Mouse (Mus musculus): ENCODE results near the gene Cel. TPM values are rescaled to one million over a fixed set of nuclear protein-coding genes. Genes with fewer than 3 reads are reported as not detected.
"Not testable (repeated sequence)": the region's sequence is repeated elsewhere in the genome, so short reads cannot be mapped to it uniquely, and the experiment has no call there.

Cel gene
- total and polyA plus RNA-seq, 2 experiments from 2014 or later: not detected

DNA sequence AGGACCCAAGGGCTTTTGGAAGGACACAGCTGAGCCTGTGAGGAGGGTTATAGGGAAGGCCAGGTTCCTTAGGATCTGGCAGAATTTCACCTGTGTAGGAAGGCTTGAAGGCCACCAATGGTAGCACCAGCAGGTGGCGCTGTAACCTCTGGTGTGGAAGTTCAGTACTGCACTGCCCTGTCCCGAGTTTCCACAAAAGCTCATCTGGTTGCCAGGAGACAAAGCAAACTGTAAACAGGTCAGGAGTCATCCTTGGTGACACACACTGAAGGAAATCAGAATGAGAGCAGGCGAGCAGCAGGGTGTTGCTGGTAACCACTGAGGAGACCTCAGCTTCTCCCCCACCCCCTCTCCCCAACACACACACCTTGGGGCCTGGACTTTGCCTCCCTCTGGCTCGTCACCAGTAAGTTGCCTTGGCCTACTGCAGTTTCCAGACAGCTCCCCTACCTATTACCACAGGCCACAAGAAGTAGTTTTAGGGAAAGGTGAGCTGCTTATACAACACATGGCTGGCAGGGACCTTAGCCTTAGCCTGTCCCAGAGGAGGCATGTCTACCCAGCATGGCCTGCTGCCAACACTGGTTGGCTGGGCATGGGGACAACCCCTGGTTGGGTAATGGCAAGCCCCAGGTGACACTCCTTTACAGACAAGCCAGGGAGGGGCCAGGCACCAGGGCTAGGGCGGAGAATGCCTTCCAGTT lies 45.8 kb downstream of the Cel start:
- Histone ChIP-seq H3K9me3 (ENCODE audit: low read length) (no peaks in the 10 kb centered on the region), H3K4me3 (ENCODE audit: low read depth, low read length) (no peak overlapping the region), H3K36me3 (ENCODE audit: insufficient read depth, low read length) (peaks cover 9% of the 10 kb centered on the region; the same call in 1 of the 2 replicates), H3K27ac (ENCODE audit: low read depth, low read length) (peak overlapping the region; percentile 67), H3K9ac (replicated peaks; ENCODE audit: low read length, poor library complexity, severe bottlenecking) (no peak overlapping the region), H3K4me2 (ENCODE audit: low read depth, low read length, poor library complexity, severe bottlenecking) (peak overlapping the region; percentile 13; the same call in 1 of the 2 replicates), H3K27me3 (ENCODE audit: insufficient read depth, low read length) (no peaks in the 10 kb centered on the region), H3K4me1 (ENCODE audit: insufficient read depth, low read length) (peaks cover 32% of the 10 kb centered on the region)
- WGBS: 46% methylated on average over 5 of the region's 5 CpGs
- DNase-seq (ENCODE audit: low spot score): peak; percentile 73
- no peak for ATAC-seq (ENCODE audit: low FRiP score)
- TF ChIP-seq CTCF (IDR thresholded peaks at IDR 0.05): peak; percentile 76

DNA sequence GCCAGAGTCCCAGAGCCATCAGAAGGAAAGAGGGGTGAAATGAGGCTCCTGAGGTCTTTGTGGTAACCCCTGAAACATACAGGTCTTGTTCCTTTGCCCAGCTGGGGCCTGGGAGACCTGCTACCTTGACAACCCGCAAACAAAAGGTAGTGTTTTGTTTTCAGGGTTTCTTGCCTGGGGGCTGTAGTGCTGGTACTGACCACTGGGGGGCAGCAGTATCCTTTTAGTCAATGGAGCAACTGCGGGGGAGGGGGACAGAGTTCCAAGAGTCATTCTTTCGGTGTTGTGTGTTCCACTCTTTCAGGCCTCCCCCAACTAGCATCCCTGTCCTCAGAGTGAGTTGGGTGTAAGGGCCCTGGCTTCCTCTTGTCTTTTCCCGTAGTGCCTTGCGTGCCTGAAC lies 48.7 kb downstream of the Cel start:
- H3K27me3 ChIP-seq (ENCODE audit: insufficient read depth, low read length): no peaks in the 10 kb centered on the region
- DNase-seq (ENCODE audit: low spot score) (peak; percentile 86), ATAC-seq (ENCODE audit: low FRiP score) (no peak)
- no peaks in the 10 kb centered on the region for H3K9me3 ChIP-seq (ENCODE audit: low read length)
- H3K4me2 ChIP-seq (ENCODE audit: low read depth, low read length, poor library complexity, severe bottlenecking): peak overlapping the region; percentile 88
- TF ChIP-seq CTCF (IDR thresholded peaks at IDR 0.05): peak; percentile 93
- H3K9ac ChIP-seq (replicated peaks; ENCODE audit: low read length, poor library complexity, severe bottlenecking): peak overlapping the region; percentile 96
- H3K36me3 ChIP-seq (ENCODE audit: insufficient read depth, low read length): no peaks in the 10 kb centered on the region
- WGBS: 14% methylated on average over 5 of the region's 5 CpGs
- peaks cover 24% of the 10 kb centered on the region for H3K4me1 ChIP-seq (ENCODE audit: insufficient read depth, low read length)
- 0 out of 2 replicates have a peak overlapping the region, but pooled peaks have one; percentile 94 for H3K27ac ChIP-seq (ENCODE audit: low read depth, low read length)
- peak overlapping the region; percentile 87 for H3K4me3 ChIP-seq (ENCODE audit: low read depth, low read length)

DNA sequence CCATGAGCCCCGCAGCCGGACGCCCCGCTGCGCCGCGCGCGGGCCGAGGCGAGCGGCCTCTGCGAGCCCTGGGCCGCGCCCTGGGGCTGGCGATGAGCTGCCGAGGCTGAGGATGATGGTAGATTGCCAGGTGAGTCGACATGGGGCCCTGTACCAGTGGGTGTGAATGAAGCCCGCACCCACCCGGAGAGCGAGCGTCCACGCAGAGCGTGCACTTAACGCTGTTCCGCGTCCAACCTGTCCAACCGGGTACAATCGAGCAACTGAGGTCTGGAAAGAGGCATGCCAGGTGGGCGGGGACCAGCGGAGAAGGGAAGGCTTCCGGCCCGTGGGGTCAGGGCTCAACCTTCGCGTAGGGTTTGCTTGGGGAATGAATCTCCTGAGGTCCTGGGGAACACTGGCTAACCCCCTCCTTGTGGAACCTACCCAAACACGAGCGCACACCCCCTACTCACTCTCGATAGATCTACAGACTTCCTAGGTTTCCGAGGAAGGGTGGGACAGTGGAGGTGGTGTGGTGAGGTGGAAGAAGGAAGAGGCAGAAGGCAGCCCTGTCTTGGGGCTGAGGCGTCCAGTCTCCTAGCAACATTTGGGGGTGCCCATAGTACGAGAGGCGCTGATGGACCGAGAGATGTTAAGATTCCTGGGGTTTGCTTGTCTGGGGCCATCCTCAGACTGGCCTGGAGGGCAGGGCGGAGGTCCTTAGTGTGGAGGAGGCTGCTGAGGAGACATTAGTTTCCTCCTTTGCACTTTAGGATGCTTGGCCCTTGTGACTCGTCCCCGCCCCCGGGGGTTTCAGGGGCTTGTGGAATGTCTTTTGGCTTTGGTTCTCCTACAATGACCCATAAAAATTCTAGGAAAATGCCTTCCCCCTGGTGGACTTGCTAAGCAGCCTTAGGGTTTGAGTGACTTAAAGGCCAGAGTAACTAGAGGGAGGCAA lies 49.5 kb downstream of the Cel start:
- no peaks in the 10 kb centered on the region for H3K9me3 ChIP-seq (ENCODE audit: low read length)
- WGBS: 5% methylated on average over 47 of the region's 47 CpGs
- peak; percentile 45 for ATAC-seq (ENCODE audit: low FRiP score)
- peaks cover 24% of the 10 kb centered on the region for H3K4me1 ChIP-seq (ENCODE audit: insufficient read depth, low read length)
- H3K9ac ChIP-seq (replicated peaks; ENCODE audit: low read length, poor library complexity, severe bottlenecking): peak overlapping the region; percentile 96
- H3K27me3 ChIP-seq (ENCODE audit: insufficient read depth, low read length): no peaks in the 10 kb centered on the region
- DNase-seq (ENCODE audit: low spot score): no peak
- H3K27ac ChIP-seq (ENCODE audit: low read depth, low read length): peak overlapping the region; percentile 94
- no peaks in the 10 kb centered on the region for H3K36me3 ChIP-seq (ENCODE audit: insufficient read depth, low read length)
- no peak for TF ChIP-seq CTCF (IDR thresholded peaks at IDR 0.05)
- H3K4me2 ChIP-seq (ENCODE audit: low read depth, low read length, poor library complexity, severe bottlenecking): peak overlapping the region; percentile 88
- H3K4me3 ChIP-seq (ENCODE audit: low read depth, low read length): peak overlapping the region; percentile 87

DNA sequence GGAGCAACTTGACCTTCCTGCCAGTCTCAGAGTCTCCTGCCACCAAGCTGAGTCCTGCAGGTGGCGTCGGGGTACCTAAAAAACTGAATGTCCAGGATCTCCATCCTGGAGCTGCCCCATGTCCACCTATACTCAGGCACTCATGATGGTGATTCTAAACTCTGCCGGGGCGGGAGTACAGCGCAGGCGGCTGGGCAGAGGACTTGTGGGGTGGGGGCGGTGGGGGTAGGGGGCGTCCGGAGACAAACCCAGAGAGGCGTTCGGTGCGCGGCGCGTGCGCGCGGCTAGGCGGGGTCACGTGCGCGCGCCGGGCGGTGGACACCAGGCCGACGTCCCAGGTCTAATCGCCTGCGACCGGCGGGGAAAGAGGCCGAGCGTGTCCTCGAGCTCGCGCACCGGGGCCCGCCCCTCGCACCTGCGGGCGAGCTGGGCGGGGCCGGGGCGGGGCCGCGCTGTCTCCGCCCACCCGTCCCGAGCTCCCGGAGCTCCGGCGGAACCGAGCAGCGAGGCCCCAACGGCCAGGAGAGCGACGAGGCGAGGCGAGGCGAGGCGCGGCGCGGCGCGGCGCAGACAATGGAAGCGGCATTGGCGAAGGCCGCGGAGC lies 50.3 kb downstream of the Cel start, which contains the start of gene Ralgds:
TSS of gene Ralgds (plus strand) at position 328 of the 604 bp plus-strand sequence.
- Histone ChIP-seq H3K4me1 (ENCODE audit: insufficient read depth, low read length) (peaks cover 16% of the 10 kb centered on the region), H3K4me2 (ENCODE audit: low read depth, low read length, poor library complexity, severe bottlenecking) (peak within 1 kb of the TSS; percentile 88), H3K4me3 (ENCODE audit: low read depth, low read length) (peak within 1 kb of the TSS; percentile 87), H3K27ac (ENCODE audit: low read depth, low read length) (peak within 1 kb of the TSS; percentile 94), H3K27me3 (ENCODE audit: insufficient read depth, low read length) (no peaks in the 10 kb centered on the region), H3K9me3 (ENCODE audit: low read length) (no peaks in the 10 kb centered on the region), H3K9ac (replicated peaks; ENCODE audit: low read length, poor library complexity, severe bottlenecking) (peak within 1 kb of the TSS; percentile 96), H3K36me3 (ENCODE audit: insufficient read depth, low read length) (no peaks in the 10 kb centered on the region)
- peak; percentile 69 for DNase-seq (ENCODE audit: low spot score)
- peak; percentile 58 for ATAC-seq (ENCODE audit: low FRiP score)
- under 1% methylated on average over 57 of the region's 71 CpGs for WGBS
- TF ChIP-seq CTCF (IDR thresholded peaks at IDR 0.05): peak; percentile 61

DNA sequence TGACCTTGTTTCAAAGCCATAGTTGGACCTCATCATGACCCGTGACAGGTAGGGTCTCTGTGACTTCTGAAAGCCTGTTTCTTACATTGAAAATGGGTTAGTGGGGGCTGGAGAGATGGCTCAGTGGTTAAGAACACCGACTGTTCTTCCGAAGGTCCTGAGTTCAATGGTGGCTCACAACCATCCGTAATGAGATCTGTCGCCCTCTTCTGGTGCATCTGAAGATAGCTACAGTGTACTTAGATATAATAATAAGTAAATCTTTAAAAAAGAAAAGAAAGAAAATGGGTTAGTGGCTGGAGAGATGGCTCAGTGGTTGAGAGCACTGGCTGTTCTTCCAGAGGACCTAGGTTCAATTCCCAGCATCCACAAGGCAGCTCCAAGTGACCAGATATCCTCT lies 51.6 kb downstream of the Cel start:
- not testable (repeated sequence) for H3K4me2 ChIP-seq (ENCODE audit: low read depth, low read length, poor library complexity, severe bottlenecking); H3K36me3 ChIP-seq (ENCODE audit: insufficient read depth, low read length); DNase-seq (ENCODE audit: low spot score); H3K27ac ChIP-seq (ENCODE audit: low read depth, low read length); ATAC-seq (ENCODE audit: low FRiP score); H3K9me3 ChIP-seq (ENCODE audit: low read length); H3K27me3 ChIP-seq (ENCODE audit: insufficient read depth, low read length); H3K9ac ChIP-seq (replicated peaks; ENCODE audit: low read length, poor library complexity, severe bottlenecking); H3K4me3 ChIP-seq (ENCODE audit: low read depth, low read length)
- peak; percentile 60 for TF ChIP-seq CTCF (IDR thresholded peaks at IDR 0.05)
- H3K4me1 ChIP-seq (ENCODE audit: insufficient read depth, low read length): peaks cover 12% of the 10 kb centered on the region
- WGBS: 52% methylated on average over 5 of the region's 5 CpGs

Data from midbrain, postnatal 0 days (tissue).